Comparison of ENCODE assay signal across 12 mouse cellular contexts in the genomic region with DNA sequence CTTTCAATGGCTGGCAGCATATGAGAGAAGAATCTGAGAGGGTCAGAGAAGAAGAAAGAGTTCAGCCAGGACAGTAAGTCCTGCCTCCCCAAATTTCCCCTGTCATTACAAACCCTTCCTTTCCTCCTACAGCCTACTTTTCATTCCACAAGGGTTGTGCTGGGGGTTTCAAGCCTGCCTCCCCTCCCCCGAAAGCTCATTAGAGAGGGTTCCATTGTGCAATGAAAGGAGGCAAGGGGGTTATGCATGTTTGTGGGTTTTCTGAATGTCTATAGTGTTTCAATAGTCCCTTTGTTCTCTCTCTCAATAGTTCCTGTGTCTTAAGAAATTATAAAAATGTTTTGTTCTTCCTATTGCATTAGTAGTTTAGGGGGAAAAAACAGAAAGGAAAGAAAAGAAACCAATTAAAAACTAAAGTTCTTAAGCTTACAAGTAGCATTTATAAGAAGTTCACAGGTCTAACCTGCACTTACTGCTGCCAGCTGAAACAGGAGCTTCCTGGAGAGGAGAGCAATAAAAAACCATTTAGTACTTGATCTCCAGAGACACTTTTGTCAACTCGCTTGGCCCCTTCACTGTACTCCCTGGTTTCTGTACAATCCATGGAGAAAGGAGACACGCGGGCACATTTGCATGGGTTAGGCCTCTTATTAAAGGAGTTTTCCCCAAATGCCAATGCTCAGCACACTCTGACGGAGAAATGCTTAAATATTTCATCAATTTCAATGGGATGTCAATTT.
DNase-seq lines count a peak whose midpoint lies in the region; ATAC-seq lines count a peak whose summit lies in the region.
"Had no signal": no experiment of that assay in that cellular context is flagged by ENCODE, and none has a peak within 500 bp of the region (broad histone marks: within the 10 kb centered on the region; RNA-seq: fewer than 3 reads in every experiment).

No protein-coding gene starts in this region.

- no peaks in the 10 kb centered on the region for H3K9me3 ChIP-seq in heart, embryonic 10.5 days
- H3K9me3 ChIP-seq in forebrain, embryonic 15.5 days = no peaks in the 10 kb centered on the region
- H3K9me3 ChIP-seq in midbrain, embryonic 16.5 days (replicated peaks; ENCODE audit: control insufficient read depth, low read length, poor library complexity, severe bottlenecking) = no peaks in the 10 kb centered on the region
- H3K9me3 ChIP-seq: kidney, embryonic 15.5 days had no signal

- no peaks in the 10 kb centered on the region for H3K36me3 ChIP-seq in heart, embryonic 10.5 days
- H3K36me3 ChIP-seq in forebrain, embryonic 15.5 days = no peaks in the 10 kb centered on the region
- no peaks in the 10 kb centered on the region for H3K36me3 ChIP-seq in midbrain, embryonic 16.5 days (ENCODE audit: control insufficient read depth, insufficient read depth, low read length)
- H3K36me3 ChIP-seq: G1E; kidney, embryonic 15.5 days had no signal

- H3K27ac ChIP-seq in heart, embryonic 10.5 days = no peak overlapping the region
- 0 out of 2 replicates have a peak overlapping the region, but pooled peaks have one; percentile 19 for H3K27ac ChIP-seq in forebrain, embryonic 15.5 days (replicated peaks)
- no peak overlapping the region for H3K27ac ChIP-seq in midbrain, embryonic 16.5 days (ENCODE audit: low read length)
- H3K27ac ChIP-seq: kidney, embryonic 15.5 days had no signal

- WGBS in heart, embryonic 10.5 days = 81% methylated on average over 5 of the region's 5 CpGs
- WGBS in forebrain, embryonic 15.5 days = 7% methylated on average over 5 of the region's 5 CpGs
- 32% methylated on average over 5 of the region's 5 CpGs for WGBS in midbrain, embryonic 16.5 days

- H3K4me1 ChIP-seq in heart, embryonic 10.5 days = no peaks in the 10 kb centered on the region
- peaks cover 17% of the 10 kb centered on the region for H3K4me1 ChIP-seq in forebrain, embryonic 15.5 days
- H3K4me1 ChIP-seq in midbrain, embryonic 16.5 days (ENCODE audit: control insufficient read depth, insufficient read depth, low read length) = 0 out of 2 replicates have a peak, but pooled peaks cover 2% of the 10 kb centered on the region
- H3K4me1 ChIP-seq: kidney, embryonic 15.5 days had no signal

- no peak overlapping the region for H3K4me2 ChIP-seq in forebrain, embryonic 15.5 days (replicated peaks)
- H3K4me2 ChIP-seq in midbrain, embryonic 16.5 days (ENCODE audit: low read length) = no peak overlapping the region
- H3K4me2 ChIP-seq: kidney, embryonic 15.5 days had no signal

- H3K4me3 ChIP-seq in heart, embryonic 10.5 days = no peak overlapping the region
- H3K4me3 ChIP-seq in forebrain, embryonic 15.5 days = no peak overlapping the region
- no peak overlapping the region for H3K4me3 ChIP-seq in midbrain, embryonic 16.5 days (ENCODE audit: low read depth, low read length)
- H3K4me3 ChIP-seq: erythroblast, embryonic 14.5 days; kidney, embryonic 15.5 days had no signal

- no peak overlapping the region for H3K9ac ChIP-seq in forebrain, embryonic 15.5 days (replicated peaks)
- H3K9ac ChIP-seq in midbrain, embryonic 16.5 days (ENCODE audit: low read depth, low read length) = no peak overlapping the region
- H3K9ac ChIP-seq: kidney, embryonic 15.5 days had no signal

- intact Hi-C loops in heart, postnatal 36 days (cut with DNase I) = no loop called here

- no peaks in the 10 kb centered on the region for H3K27me3 ChIP-seq in heart, embryonic 10.5 days (ENCODE audit: insufficient read depth, poor library complexity, severe bottlenecking)
- H3K27me3 ChIP-seq in forebrain, embryonic 15.5 days = no peaks in the 10 kb centered on the region
- H3K27me3 ChIP-seq in midbrain, embryonic 16.5 days (ENCODE audit: control insufficient read depth, insufficient read depth, low read depth, low read length) = no peaks in the 10 kb centered on the region
- H3K27me3 ChIP-seq: kidney, embryonic 15.5 days had no signal

- DNase-seq in heart, embryonic 10.5 days (ENCODE audit: low spot score) = peak; percentile 42
- DNase-seq in heart, postnatal 36 days = no peak
- peak; percentile 18 for DNase-seq in embryo, embryonic 10 days (ENCODE audit: low spot score)
- DNase-seq in yolk sac, embryonic 10.5 days (ENCODE audit: low spot score) = no peak
- no peak for DNase-seq in right cerebral cortex, adult 18-20 months
- DNase-seq in kidney, adult 18-20 months = no peak
- DNase-seq: heart, adult 18-20 months had no signal

- ATAC-seq in forebrain, embryonic 15.5 days (replicated peaks) = peak; percentile 71
- 0 out of 2 replicates have a peak, but pooled peaks have one; percentile 39 for ATAC-seq in midbrain, embryonic 16.5 days

Comparison
In these comparisons a context has a peak if more than half of its experiments do, and no peak if none do; other contexts are left out.
1. DNase-seq: peak in heart, embryonic 10.5 days (single experiment) and embryo, embryonic 10 days (single experiment); none in heart, postnatal 36 days (0 of 2), yolk sac, embryonic 10.5 days (single experiment), right cerebral cortex, adult 18-20 months (single experiment) and kidney, adult 18-20 months (single experiment).